Mouse (Mus musculus): ENCODE measurements around the gene Nat8f2.
"Not testable (repeated sequence)": the region's sequence is repeated elsewhere in the genome, so short reads cannot be mapped to it uniquely, and the experiment has no call there.

DNA sequence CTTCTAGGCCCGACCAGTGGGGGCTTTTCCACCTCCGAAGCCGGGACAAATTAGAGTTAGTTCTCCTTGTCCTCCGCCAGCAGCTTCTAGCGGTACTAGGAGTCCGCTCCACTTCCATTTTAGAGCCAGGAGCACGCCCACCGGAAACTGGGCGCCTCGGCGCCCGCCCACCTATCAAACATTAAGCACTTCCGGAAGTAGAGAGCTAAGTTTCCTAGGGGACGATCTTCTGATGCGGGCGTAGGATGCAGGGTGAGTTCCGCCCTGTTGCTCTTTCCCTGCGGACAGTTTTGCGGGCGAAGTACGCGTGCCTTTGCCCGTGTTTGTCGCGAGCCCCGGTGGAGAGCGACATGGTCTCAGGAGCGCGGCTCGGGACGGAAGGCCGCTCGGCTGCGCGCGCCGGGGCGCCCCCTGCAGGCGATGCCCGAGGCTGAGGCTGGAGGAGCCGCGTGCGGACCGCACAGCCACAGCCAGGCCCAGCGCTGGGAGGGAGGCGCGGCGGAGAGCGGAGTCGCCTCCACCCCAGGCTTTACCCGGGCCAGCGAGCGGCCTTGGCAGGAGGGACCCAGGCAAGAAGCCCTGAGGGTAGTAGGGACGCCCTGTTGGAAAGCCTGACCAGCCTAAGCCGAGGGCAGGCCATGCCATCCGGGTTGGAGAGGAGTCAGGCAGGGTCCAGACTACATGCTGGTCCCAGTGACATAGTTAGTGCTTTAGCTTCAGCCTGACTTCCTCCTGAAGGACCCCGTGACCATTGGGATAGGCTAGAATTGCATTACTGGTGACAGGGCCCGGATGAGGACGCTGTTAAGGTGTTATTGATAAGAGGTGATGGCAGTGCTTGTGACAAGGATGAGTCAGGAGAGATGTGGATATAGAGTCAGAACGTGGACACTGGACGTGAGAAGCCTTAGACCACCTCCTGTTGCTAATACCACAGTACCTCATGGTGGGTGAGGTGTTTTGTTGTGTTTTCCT, 46.9 kb upstream of the Nat8f2 start, which contains the start of gene Nat8f1:
- peak; percentile 70 for TF ChIP-seq CTCF (IDR thresholded peaks at IDR 0.05; ENCODE audit: low read depth)
- not testable (repeated sequence) for TF ChIP-seq EP300 (optimal IDR thresholded peaks at IDR 0.05)

Measured in stomach, postnatal 0 days (tissue).